Mouse (Mus musculus) neutrophil, adult 59 days (primary cell): Measurements from ENCODE around the gene Tmbim1. TPM values are rescaled to one million over a fixed set of nuclear protein-coding genes. Genes with fewer than 3 reads are reported as not detected.

Experiments
- total RNA-seq, 2 experiments: library from RNA; stranded (reverse); gene quantifications; 1 replicate in 1 of 2; 2 replicates in 1 of 2; pipeline ENCODE4 v1.2.4; 2023

Tmbim1 gene
- 10 to 100 TPM; 13.9 to 17.4 TPM for total RNA-seq

DNA sequence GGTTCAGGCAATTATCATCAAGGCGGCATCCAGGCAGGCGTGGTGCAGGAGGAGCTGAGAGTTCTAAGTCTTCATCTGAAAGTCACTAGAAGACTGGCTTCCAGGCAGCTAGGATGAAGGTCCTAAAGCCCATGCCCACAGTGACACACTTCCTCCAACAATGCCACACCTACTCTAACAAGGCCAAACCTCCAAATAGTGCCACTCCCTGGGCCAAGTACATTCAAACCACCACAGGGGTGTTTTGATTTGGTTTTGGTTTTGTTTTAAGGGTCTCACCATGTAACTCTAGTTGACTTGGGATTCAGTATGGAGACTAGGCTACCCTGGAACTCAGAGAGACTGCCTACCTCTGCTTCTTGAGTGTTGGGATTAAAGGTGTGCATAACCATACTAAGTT is at the start of gene Tmbim1:
Tmbim1 (minus strand) TSS at position 101 of the 400 bp plus-strand sequence.

DNA sequence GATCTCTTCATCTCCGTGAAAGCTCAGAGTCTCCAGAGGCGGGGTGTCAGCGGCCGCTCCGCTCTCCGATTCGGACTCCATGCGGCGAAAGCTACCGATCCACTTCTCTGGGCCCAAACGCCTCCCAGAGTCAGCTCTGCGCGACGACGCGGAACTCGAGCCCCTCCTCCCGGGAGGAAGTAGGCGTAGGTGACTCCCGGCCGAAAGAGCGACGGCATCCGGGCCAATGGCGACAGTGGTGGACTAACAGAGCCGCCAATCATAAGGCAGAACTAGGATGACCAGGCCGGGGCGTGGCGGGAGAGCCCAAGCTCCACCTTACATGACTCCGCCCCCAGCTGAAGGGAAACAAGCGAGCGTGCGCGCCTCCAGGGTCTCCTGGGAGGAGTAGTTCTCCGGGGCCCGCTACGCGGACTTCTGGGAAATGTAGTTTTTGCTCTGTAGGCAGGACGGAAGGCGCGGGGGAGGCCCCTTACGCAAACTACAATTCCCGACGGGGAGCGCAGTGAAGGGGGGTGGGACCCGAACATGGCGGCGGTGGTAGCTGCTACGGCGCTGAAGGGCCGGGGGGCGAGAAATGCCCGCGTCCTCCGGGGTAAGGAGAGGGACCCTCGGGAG is 20.8 kb downstream of the Tmbim1 start, which contains the start of the genes Aamp and Pnkd:
Aamp (minus strand) TSS at position 196 of the 618 bp plus-strand sequence.
Pnkd (plus strand) TSS at position 388 of the 618 bp plus-strand sequence.

DNA sequence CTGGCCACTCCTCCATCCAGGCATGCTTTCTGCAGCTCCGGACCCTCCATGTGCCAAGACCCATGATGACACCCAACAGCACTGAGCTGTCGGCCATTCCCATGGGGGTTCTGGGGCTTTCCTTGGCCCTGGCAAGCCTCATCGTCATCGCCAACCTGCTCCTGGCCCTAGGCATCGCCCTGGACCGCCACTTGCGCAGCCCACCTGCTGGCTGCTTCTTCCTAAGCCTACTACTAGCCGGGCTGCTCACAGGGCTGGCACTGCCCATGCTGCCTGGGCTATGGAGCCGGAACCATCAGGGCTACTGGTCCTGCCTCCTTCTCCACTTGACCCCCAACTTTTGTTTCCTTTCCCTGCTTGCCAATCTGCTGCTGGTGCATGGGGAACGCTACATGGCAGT is 26.9 kb downstream of the Tmbim1 start, which contains the start of gene Gpbar1:
Gpbar1 (plus strand) TSS at position 13 of the 400 bp plus-strand sequence.

Other genes starting within 250 kb of the Tmbim1 start
- gene Tns1, start 181.2 kb downstream of the Tmbim1 start, total RNA-seq: 10 to 100 TPM in 1 of 2 experiments, 1 to 10 TPM in 1; 7.9 to 15.2 TPM
- 1 to 10 TPM; 3.2 to 4.6 TPM for gene Rufy4, start 180.1 kb downstream of the Tmbim1 start, total RNA-seq
- gene Cxcr2, start 151.6 kb downstream of the Tmbim1 start, total RNA-seq: 100 to 1,000 TPM; 381 to 406 TPM
- gene Cxcr1, start 111.0 kb downstream of the Tmbim1 start, total RNA-seq: 1 to 10 TPM in 1 of 2 experiments, under 1 TPM in 1; 0.68 to 1.2 TPM
- gene Arpc2, start 69.5 kb downstream of the Tmbim1 start, total RNA-seq: 100 to 1,000 TPM; 680 to 729 TPM
- gene Gpbar1, start 27.1 kb downstream of the Tmbim1 start, total RNA-seq: under 1 TPM; 0.49 to 0.56 TPM
- 10 to 100 TPM; 65.6 to 68.3 TPM for gene Aamp, start 20.9 kb downstream of the Tmbim1 start, total RNA-seq
- 10 to 100 TPM; 12.1 to 15.3 TPM for gene Pnkd, start 20.7 kb downstream of the Tmbim1 start, total RNA-seq
- under 1 TPM in 1 of 2 experiments, not detected in 1; 0.18 TPM for gene Catip, start 56.5 kb upstream of the Tmbim1 start, total RNA-seq
- gene Slc11a1, start 69.6 kb upstream of the Tmbim1 start, total RNA-seq: 100 to 1,000 TPM; 207 to 235 TPM
- 100 to 1,000 TPM; 148 to 172 TPM for gene Ctdsp1, start 85.9 kb upstream of the Tmbim1 start, total RNA-seq
- under 1 TPM; 0.31 to 0.53 TPM for gene Vil1, start 103.8 kb upstream of the Tmbim1 start, total RNA-seq
- 10 to 100 TPM; 24.9 to 25.0 TPM for gene Cnot9, start 200.4 kb upstream of the Tmbim1 start, total RNA-seq
- gene Plcd4, start 237.3 kb upstream of the Tmbim1 start, total RNA-seq: not detected
- gene Usp37, start 238.7 kb upstream of the Tmbim1 start, total RNA-seq: 10 to 100 TPM; 15.6 to 15.7 TPM